Mouse (Mus musculus): ENCODE results near the gene Gm47429. TPM values are rescaled to one million over a fixed set of nuclear protein-coding genes. Genes with fewer than 3 reads are reported as not detected.

Gm47429 gene
- total and polyA plus RNA-seq, 2 experiments: not detected

DNA sequence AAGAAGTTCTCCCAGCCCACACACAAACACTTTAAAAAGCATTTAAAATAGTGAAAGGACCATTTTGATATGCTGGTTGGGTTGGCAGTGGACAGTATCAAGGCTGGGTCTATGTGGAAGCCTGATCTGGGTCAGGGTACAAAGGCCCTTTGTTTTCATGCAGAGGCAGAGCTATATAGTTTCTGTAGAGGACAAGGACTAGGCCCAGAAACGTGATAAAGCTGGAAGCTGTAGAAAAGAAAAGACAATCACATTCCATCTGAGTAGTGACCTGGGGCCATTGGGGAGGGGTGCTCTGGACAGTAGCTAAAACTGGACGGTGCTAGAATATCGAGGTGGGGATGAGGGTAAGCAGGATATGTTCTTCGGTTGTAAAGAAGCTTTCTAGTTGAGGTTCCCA is 1.5 kb upstream of the Gm47429 start:
- Histone ChIP-seq H3K36me3 (ENCODE audit: control insufficient read depth, insufficient read depth, low read length) (no peaks in the 10 kb centered on the region), H3K27me3 (ENCODE audit: control insufficient read depth, insufficient read depth, low read length) (no peaks in the 10 kb centered on the region), H3K9ac (ENCODE audit: low read depth, low read length) (no peak overlapping the region), H3K4me1 (ENCODE audit: control insufficient read depth, insufficient read depth, low read length) (no peaks in the 10 kb centered on the region), H3K27ac (replicated peaks; ENCODE audit: insufficient read depth, low read depth, low read length) (no peak overlapping the region), H3K4me3 (ENCODE audit: insufficient read depth, low read depth, low read length) (no peak overlapping the region), H3K79me2 (ENCODE audit: control insufficient read depth, insufficient read depth, low read length) (no peaks in the 10 kb centered on the region)
- WGBS: 82% methylated on average over 4 of the region's 4 CpGs
- no peak for DNase-seq (ENCODE audit: extremely low read depth, low read depth, low spot score)
- TF ChIP-seq POLR2A (IDR thresholded peaks at IDR 0.05; ENCODE audit: extremely low read depth, insufficient read depth, low read length): no peak
- no peak for TF ChIP-seq CTCF (IDR thresholded peaks at IDR 0.05; ENCODE audit: low read depth, low read length)

DNA sequence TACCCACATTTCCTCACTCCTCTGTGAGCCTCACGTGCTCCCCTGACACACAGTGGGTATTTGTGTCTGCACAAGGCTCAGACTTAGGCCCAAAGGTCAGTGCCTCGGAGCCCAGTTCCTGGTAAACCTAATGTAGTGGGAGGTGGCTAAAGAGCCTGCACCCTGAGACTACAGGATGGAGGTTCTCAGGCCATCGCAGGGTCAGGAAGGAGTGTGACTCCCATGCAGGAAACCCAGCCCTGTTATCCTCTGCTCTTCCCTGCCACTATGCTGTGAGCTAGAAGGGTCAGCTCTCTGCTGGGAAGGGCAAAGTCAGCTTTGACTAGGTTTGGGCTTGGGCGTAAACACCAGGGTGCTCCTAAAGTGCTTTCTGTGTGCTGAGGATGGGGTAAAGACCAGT is 17.0 kb downstream of the Gm47429 start:
- Histone ChIP-seq H3K27me3 (ENCODE audit: control insufficient read depth, insufficient read depth, low read length) (no peaks in the 10 kb centered on the region), H3K9ac (ENCODE audit: low read depth, low read length) (no peak overlapping the region), H3K36me3 (ENCODE audit: control insufficient read depth, insufficient read depth, low read length) (no peaks in the 10 kb centered on the region), H3K27ac (replicated peaks; ENCODE audit: insufficient read depth, low read depth, low read length) (peak overlapping the region; percentile 35; the same call in 1 of the 2 replicates), H3K4me1 (ENCODE audit: control insufficient read depth, insufficient read depth, low read length) (0 out of 2 replicates have a peak, but pooled peaks cover 5% of the 10 kb centered on the region), H3K4me3 (ENCODE audit: insufficient read depth, low read depth, low read length) (no peak overlapping the region), H3K79me2 (ENCODE audit: control insufficient read depth, insufficient read depth, low read length) (no peaks in the 10 kb centered on the region)
- TF ChIP-seq CTCF (IDR thresholded peaks at IDR 0.05; ENCODE audit: low read depth, low read length): no peak
- TF ChIP-seq POLR2A (IDR thresholded peaks at IDR 0.05; ENCODE audit: extremely low read depth, insufficient read depth, low read length): no peak
- WGBS: 59% methylated on average over 4 of the region's 4 CpGs
- peak; percentile 3 for DNase-seq (ENCODE audit: extremely low read depth, low read depth, low spot score)

DNA sequence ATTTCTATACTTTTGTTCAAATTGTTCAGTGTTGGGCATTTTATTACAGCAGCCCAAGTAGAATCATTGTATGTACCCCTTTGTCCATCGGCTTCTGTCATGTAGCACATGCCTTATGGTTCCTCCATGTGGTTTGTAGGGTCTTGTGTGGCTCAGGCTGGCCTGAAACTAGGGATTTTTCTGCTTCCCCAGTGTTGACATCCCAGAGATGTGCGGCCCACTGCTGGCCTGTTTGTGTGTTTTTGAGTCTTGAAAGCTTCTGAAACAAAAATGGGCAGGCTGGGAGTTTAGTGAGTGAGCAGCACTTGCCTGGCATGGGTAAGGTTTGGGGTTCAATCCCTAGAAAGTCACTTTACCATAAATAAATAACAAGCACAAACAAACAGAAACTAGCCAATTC is 19.2 kb downstream of the Gm47429 start:
- H3K4me3 ChIP-seq (ENCODE audit: insufficient read depth, low read depth, low read length): no peak overlapping the region

DNA sequence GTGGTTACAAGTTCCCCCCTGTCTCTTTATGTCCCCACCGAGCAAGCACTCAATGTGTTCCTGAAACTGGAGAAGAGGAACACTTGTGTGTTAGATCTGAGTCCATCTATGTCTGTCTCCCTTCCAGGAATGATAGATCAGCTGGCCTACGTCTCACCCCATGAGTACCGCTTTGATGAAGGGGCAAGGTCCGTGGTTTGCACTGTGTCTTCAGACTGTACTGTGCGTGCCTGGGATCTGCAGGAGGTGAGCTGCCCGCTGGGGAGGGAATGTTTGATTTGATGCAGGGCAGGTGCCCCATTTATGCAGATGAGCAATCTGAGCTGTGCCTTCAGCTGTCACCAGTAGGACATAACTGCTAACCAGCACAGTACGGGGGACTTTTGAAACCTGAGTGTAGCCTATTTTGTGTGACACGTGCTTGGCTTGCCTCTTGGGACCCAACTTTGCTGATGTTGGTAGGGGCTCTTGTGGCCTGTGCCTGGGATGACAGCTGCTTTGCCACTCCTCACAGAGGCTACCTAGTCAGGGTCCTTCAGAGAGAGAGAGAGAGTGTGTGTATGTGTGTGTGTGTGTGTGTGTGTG is 20.0 kb downstream of the Gm47429 start:
- no peaks in the 10 kb centered on the region for H3K36me3 ChIP-seq (ENCODE audit: control insufficient read depth, insufficient read depth, low read length)

More for the DNA sequence above, 19.2 kb downstream of the Gm47429 start:
- WGBS: 94% methylated on average over 2 of the region's 2 CpGs
- Histone ChIP-seq H3K27ac (replicated peaks; ENCODE audit: insufficient read depth, low read depth, low read length) (no peak overlapping the region), H3K27me3 (ENCODE audit: control insufficient read depth, insufficient read depth, low read length) (no peaks in the 10 kb centered on the region), H3K4me1 (ENCODE audit: control insufficient read depth, insufficient read depth, low read length) (0 out of 2 replicates have a peak, but pooled peaks cover 5% of the 10 kb centered on the region), H3K79me2 (ENCODE audit: control insufficient read depth, insufficient read depth, low read length) (no peaks in the 10 kb centered on the region), H3K36me3 (ENCODE audit: control insufficient read depth, insufficient read depth, low read length) (no peaks in the 10 kb centered on the region), H3K9ac (ENCODE audit: low read depth, low read length) (no peak overlapping the region)
- TF ChIP-seq CTCF (IDR thresholded peaks at IDR 0.05; ENCODE audit: low read depth, low read length) (no peak), POLR2A (IDR thresholded peaks at IDR 0.05; ENCODE audit: extremely low read depth, insufficient read depth, low read length) (no peak)
- DNase-seq (ENCODE audit: extremely low read depth, low read depth, low spot score): no peak

DNA sequence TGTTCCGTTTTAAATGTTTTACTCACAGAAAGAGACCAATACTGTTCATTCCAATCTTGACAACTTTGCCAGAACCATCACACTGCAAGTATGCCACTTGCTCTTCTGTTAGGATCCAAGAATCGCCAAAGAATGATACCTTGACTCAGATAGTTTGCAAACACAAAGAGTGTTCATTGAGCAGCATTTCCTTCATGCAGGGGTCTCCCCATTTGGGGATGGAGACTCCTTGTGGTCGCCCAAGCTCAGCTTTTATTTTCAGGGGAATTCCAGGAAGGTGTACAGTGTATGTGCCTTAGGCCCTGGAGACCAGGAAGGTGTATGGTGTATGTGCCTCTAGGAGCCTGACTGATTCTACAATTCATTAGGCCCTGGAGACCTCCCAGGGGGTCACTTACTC is 25.3 kb downstream of the Gm47429 start:
- Histone ChIP-seq H3K27me3 (ENCODE audit: control insufficient read depth, insufficient read depth, low read length) (0 out of 2 replicates have a peak, but pooled peaks cover 3% of the 10 kb centered on the region), H3K36me3 (ENCODE audit: control insufficient read depth, insufficient read depth, low read length) (no peaks in the 10 kb centered on the region), H3K4me3 (ENCODE audit: insufficient read depth, low read depth, low read length) (peak overlapping the region; percentile 95; the same call in 1 of the 2 replicates), H3K9ac (ENCODE audit: low read depth, low read length) (no peak overlapping the region), H3K79me2 (ENCODE audit: control insufficient read depth, insufficient read depth, low read length) (no peaks in the 10 kb centered on the region), H3K4me1 (ENCODE audit: control insufficient read depth, insufficient read depth, low read length) (no peaks in the 10 kb centered on the region), H3K27ac (replicated peaks; ENCODE audit: insufficient read depth, low read depth, low read length) (no peak overlapping the region)
- WGBS: 58% methylated on average over 3 of the region's 3 CpGs
- TF ChIP-seq CTCF (IDR thresholded peaks at IDR 0.05; ENCODE audit: low read depth, low read length) (no peak), POLR2A (IDR thresholded peaks at IDR 0.05; ENCODE audit: extremely low read depth, insufficient read depth, low read length) (no peak)
- DNase-seq (ENCODE audit: extremely low read depth, low read depth, low spot score): no peak

More for the DNA sequence above, 20.0 kb downstream of the Gm47429 start:
- H3K27me3 ChIP-seq (ENCODE audit: control insufficient read depth, insufficient read depth, low read length): no peaks in the 10 kb centered on the region
- H3K4me3 ChIP-seq (ENCODE audit: insufficient read depth, low read depth, low read length): no peak overlapping the region
- 90% methylated on average over 8 of the region's 8 CpGs for WGBS
- no peaks in the 10 kb centered on the region for H3K79me2 ChIP-seq (ENCODE audit: control insufficient read depth, insufficient read depth, low read length)
- 0 out of 2 replicates have a peak, but pooled peaks cover 5% of the 10 kb centered on the region for H3K4me1 ChIP-seq (ENCODE audit: control insufficient read depth, insufficient read depth, low read length)
- H3K9ac ChIP-seq (ENCODE audit: low read depth, low read length): no peak overlapping the region
- no peak overlapping the region for H3K27ac ChIP-seq (replicated peaks; ENCODE audit: insufficient read depth, low read depth, low read length)
- DNase-seq (ENCODE audit: extremely low read depth, low read depth, low spot score): no peak
- TF ChIP-seq POLR2A (IDR thresholded peaks at IDR 0.05; ENCODE audit: extremely low read depth, insufficient read depth, low read length): no peak
- TF ChIP-seq CTCF (IDR thresholded peaks at IDR 0.05; ENCODE audit: low read depth, low read length): no peak
